Mouse (Mus musculus) spleen, adult 12 weeks (tissue): Measurements from ENCODE around the gene 9130230L23Rik.

Source experiments
- DNase-seq: peaks from one replicate; pipeline ENCODE4 v3.0.0; 2022; ENCODE audit warnings: low spot score

Gene 9130230L23Rik

DNA sequence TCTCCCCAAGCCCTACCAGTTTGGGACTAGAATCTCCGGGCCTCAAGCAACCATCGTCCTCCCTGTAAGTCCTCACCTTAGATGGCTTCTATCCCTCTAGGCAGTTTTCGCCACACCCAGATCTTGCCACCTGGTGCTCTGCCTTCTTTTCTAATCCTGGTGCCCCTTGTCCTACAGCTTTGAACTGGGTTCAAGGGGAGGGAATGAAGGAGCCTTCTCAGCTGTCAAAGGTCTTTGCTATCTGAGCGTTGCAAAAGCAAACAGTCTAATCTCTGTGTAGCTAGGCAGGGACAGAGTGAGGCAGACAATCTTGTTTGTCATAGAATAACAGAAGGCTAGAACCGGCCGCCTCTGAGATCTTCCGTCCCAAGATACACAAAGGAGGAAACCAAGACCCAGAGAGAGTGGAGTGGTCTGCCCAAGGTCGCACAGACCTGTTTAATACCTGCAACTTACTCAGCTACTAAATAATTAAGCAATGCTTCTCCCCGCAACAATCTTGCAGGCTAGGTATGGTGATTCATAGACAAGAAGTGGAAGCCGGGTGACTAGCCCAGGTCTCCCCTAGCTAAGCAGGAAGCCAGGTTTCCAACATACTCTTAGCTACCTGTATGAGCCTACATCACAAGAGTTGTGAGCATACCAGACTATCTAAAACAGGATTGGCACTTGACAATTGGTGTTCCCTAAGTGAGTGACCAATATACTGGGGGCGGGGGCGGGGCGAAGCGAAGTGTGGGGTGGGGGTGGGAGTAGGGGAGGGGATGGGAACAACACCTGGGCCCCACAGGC lies at the start of gene 9130230L23Rik:
9130230L23Rik (minus strand) TSS at position 152 of the 792 bp plus-strand sequence.
- DNase-seq, result no peak

- no peak for DNase-seq
Observed at GRCm38 (mm10) chr5:66052777-66053548, 48.9 kb upstream of the 9130230L23Rik start.

- no peak for DNase-seq
Observed at GRCm38 (mm10) chr5:66050841-66051240, 46.8 kb upstream of the 9130230L23Rik start.

- no peak for DNase-seq
Observed at GRCm38 (mm10) chr5:66046356-66046755, 42.3 kb upstream of the 9130230L23Rik start.

DNA sequence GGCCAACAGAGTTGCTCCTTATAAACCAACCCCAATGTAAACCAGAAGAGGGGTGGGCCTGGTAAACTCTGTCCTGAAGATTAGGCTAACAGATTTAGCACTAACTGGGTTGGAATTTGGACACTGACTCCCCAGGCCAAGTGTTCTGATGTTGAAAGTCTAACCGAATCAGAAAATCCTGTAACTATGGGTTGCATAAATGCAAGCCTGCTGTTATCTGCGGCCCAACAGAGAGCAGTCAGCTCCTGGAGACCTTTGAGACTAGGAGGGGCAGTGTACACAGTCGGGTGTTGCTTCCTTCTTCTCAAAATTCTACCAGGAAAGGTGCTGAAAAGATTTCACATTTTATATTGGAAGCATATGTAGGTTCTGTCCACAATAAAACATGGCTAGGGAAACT lies 39.8 kb upstream of the 9130230L23Rik start:
- no peak for DNase-seq

GRCm38 (mm10) chr5:66042651-66043340 lies 38.7 kb upstream of the 9130230L23Rik start:
- no peak for DNase-seq

DNA sequence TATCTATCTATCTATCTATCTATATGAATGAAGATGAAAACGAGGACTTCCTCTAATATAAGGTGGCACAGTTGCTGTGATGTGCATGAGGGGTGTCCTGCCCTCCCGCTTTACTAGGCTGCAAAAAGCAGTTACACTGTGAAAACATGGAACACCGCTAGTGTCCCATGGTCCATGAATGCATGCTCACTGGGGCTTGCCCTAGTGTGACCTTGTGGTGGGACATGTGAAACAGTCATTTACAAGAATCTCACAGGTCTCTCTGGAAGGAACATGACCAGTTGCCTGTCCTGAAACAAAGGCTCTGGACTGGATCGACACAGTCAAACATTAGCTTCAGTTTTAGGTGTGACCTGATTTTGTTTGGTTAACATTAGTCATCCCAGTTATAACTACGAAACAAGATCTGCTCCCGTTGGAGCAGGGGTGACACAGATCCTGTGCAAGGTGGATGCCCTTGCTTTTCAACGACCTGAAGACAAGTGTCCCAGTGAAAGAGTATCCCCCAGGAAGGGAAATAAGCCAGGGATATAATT lies 36.7 kb upstream of the 9130230L23Rik start:
- no peak for DNase-seq

GRCm38 (mm10) chr5:66039813-66040212 lies 35.7 kb upstream of the 9130230L23Rik start:
- DNase-seq, result no peak

DNA sequence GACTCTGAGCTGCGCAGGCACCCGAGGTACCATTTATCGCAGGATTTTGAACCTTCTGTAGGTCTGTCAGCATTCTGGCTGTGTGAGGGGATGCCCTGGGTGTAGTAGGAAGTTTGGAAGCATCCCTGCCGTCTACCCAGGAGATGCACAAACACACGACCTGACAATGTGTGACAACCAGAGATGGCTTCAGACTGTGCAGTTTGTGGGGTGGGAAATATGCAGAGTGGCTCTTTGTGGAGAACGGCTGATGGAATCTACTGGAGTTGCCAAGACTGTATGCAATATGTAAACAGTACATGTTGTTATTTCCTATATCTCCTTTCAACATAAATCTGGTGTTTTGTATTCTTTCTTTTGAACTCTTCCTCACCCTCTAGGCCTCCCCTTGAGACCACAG lies 33.0 kb upstream of the 9130230L23Rik start:
- no peak for DNase-seq

- DNase-seq, result no peak
Observed at GRCm38 (mm10) chr5:66036440-66037054, 32.5 kb upstream of the 9130230L23Rik start.

DNA sequence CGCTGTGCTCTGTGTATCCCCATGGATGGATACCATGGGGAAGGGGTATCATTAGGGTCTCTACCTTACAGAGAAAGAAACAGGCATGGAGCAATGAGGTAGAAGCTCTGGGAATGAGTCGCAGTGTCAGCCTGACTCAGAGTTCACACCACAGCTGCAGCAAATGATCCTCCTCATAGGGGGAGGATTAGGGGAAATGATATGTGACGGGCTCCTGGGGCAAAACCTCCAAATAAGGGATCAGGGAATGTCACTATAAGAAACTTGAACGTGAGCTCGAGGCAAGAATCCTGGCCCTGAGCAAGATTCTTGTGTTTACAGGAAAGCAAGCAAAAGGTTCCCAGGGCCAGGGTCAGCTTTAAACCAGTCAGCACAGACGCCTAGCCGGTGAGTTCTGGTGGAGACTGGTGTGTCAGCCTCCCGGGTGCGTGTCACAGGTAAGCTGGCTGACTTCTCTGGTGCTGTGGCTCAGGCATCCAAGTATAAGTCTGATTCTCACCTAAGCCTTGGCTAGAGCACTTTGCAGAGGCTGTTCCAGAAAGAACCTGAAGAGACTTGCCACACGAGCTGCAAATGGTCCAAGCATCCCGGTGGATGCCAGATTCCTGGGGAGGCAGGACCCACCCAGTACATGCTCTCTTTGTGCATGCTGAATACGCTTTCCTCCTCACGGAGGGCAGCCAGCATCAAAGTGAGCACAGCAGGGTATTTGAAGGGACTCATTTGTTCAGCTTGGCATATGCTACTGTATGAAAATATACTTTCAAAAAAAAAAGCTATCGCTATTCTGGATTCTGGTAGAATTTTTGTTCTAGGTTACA lies 30.5 kb upstream of the 9130230L23Rik start:
- DNase-seq, result no peak

DNA sequence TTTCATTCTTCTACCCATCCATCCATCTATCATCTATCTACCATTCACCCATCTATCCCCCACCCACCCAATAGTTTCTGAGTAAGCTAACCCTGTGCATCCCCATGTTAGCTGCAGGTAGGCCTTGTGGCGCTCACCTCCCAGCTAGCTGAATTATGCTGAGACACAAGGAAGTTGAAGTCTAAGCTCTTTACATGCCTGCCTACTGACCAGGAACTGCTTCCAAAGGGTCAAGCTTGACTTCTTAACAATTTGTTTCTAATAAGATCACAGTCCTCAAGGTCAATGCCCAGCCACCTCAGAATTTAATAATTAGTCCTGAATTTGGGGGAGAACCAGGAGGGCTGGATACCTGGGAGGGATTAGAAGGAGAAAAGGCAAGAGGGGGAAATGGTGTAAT lies 28.7 kb upstream of the 9130230L23Rik start:
- no peak for DNase-seq

- DNase-seq, result no peak
Observed at GRCm38 (mm10) chr5:66031699-66032098, 27.6 kb upstream of the 9130230L23Rik start.

GRCm38 (mm10) chr5:66028232-66028631 lies 24.1 kb upstream of the 9130230L23Rik start:
- no peak for DNase-seq

DNA sequence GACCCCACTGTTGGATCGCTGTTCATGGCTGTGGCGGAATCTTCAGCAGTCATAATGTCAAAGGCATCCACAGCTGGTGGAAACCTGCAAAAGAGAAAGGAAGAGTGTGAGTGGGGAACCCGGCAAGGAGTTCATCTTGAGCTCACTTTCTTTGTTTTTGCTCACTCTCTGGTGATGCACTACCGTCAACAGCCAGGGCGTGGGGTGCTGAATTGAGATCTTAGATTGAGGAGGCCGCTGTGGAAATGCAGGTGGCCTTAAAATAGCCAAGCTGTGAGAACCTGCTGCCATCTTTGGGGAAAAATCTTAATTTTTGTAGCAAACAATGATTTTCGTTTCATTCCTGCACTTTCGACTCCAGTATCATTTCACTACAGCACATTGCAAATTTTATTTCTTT lies 23.1 kb upstream of the 9130230L23Rik start:
- no peak for DNase-seq

DNA sequence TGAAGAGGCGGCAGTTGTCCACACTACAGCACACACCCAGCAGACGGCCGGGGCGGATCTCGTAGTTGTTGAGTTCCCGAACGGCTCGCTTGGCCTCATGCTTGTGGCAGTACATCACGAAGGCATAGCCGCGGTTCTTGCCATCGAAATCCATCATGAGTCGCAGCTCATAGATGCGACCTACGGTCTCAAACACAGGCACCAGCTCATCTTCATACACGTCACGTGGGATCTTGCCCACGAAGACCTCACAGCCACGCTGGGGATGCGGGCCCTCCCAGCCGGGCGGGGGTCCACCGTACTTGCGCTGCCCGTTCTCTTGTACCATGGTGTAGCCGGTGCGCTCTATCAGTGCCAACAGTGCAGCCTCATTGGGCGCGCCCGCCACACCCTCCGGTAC lies 22.7 kb upstream of the 9130230L23Rik start:
- DNase-seq, result no peak

DNA sequence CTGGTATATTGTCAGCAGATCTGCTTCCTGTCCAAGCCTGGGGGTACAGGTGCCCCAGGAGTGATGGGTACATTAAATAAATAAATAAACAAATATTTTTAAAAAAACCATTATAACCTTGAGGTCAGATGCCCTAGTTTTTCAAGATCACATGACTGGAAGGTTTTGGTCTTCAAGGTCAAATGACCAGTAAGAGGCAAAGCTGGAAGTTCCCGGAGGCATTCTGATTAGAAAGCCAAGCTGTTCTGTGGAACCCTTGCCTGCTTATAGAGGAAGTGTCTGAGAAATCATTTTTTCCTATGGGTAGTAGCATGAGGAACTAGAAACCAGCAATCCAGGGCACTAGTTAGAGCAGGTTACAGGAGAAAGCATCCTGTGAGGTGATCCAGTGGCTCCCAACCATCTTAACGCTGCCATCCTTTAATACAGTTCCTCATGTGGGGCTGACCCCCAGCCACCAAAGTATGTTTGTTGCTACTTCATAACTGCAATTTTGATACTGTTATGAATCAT lies 11.4 kb upstream of the 9130230L23Rik start:
- no peak for DNase-seq

- DNase-seq, result no peak
Observed at GRCm38 (mm10) chr5:66014437-66014836, 10.4 kb upstream of the 9130230L23Rik start.

GRCm38 (mm10) chr5:66013999-66014398 lies 9.9 kb upstream of the 9130230L23Rik start:
- no peak for DNase-seq

GRCm38 (mm10) chr5:66008245-66008967 lies 4.3 kb upstream of the 9130230L23Rik start:
- DNase-seq, result no peak
